Mouse (Mus musculus) frontal cortex, adult 2 months (tissue): ENCODE data around the gene Mndal. TPM values are rescaled to one million over a fixed set of nuclear protein-coding genes. Genes with fewer than 3 reads are reported as not detected.
"Not testable (repeated sequence)": the region's sequence is repeated elsewhere in the genome, so short reads cannot be mapped to it uniquely, and the experiment has no call there.

Experiments used
- DNase-seq, 2 experiments: peaks; one replicate each; pipeline ENCODE4 v3.0.0; 2022; ENCODE audit warnings: low spot score in 1 of 2; ENCODE audit errors: extremely low spot score in 1 of 2
- polyA plus RNA-seq: library from polyadenylated mRNA; depleted of rRNA; stranded (reverse); fragments of >200 nt; gene quantifications from 2 replicates; pipeline ENCODE4 v1.2.3, GENCODE M21; 2012

Mndal gene
- polyA plus RNA-seq, 1 experiment: 1.6 TPM

DNA sequence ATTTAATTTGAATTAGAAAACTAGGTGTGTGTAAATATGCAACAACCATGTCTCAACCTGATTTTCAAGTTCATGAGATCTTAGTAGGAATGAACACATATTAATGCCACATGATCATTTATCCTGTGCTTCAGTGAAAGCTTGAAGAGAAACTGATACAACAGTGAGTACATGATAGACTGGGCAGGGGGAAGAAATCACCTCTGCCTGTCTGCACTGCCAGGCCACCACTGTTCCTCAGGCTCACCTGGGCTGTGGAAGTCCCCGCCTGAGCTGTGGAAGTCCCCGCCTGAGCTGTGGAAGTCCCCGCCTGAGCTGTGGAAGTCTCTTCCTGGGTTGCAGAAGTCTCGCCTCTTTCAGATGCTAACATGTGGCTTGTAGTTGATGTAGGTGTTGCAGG lies 36.4 kb downstream of the Mndal start:
- not testable (repeated sequence) for DNase-seq

DNA sequence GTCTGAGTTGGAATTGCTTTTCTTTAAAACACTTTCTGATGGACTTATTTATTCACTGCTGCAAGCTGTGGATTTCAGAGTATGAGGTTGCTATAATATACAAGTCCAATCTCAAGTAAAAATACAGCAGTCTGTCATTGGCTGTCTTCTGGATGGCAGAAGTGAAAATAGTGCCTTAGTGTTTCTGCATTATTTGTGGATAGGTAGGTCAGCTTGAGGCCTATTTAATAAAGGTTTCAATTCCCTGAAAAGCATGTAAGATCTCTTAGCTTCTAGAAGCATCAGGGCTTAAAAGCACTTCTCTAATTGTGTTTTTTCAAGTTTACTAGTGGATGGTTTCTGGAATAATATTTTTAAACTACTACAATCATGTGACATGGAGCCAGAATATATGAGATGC lies 52.5 kb downstream of the Mndal start:
- not testable (repeated sequence) for DNase-seq

DNA sequence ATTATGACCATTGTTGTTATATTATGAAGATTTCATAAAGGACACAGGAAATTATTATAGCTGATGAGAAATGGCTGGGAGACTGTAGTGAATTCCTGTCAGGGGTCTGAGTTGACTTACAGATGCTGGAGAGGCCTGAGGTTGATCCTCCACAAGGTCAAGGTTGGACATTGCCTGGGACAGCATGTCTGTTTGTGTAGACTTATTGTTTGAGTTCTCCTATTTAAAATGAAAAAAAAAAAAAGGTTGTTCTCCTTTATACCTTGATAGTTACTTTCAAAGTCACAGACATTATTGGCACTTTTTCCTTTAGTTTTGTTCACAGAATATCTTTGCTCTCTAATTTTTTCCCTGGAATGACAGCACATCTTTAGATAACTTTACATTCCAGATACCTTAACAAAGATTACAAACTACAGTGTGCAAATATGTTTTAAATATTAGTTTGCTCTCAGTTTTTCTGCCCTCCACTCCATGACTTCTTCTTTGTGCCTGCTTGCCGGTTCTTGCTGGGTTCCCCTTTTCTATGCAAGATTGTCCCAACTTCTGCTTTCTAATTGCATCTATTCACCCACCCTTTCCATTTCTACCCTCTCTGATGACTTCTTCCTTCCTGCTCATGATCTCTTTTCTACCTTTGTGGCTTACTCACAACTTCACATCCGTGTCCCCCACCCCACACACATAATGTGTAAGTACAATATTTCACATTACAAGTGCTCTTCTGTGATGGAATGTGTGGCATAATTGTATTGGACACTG lies 55.1 kb downstream of the Mndal start:
- not testable (repeated sequence) for DNase-seq

DNA sequence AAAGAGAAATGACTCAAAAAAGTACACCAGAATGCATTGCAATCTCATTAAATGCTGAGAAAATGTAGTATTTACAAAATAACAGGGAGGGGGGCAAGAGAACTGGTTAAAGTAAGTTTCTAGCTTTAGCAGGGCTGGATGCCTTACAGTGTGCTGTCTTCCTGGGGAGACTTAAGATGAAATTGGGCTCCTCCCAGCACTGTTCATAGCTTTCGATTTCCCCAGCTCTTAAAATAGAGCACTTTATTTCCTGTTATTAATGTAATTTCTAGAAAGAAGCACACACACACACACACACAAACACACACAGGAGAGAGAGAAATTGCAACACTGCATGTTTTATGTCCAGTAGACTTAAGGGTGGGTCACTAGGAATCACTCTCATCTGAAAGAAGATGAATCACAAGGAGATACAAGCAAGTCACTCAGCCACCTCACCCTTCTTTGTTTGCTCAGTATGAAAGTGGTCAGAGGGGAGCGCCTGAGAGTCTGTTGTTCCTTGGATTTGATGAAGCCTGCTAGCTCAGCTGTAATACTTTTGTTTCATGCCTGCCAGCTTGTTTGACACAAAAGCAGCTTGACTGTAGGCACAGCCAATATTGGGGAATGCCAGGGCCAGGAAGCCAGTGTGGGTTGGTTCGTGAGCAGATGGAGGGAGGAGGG lies 62.2 kb downstream of the Mndal start:
- peak in 1 of 2 experiments; percentile 3 for DNase-seq

DNA sequence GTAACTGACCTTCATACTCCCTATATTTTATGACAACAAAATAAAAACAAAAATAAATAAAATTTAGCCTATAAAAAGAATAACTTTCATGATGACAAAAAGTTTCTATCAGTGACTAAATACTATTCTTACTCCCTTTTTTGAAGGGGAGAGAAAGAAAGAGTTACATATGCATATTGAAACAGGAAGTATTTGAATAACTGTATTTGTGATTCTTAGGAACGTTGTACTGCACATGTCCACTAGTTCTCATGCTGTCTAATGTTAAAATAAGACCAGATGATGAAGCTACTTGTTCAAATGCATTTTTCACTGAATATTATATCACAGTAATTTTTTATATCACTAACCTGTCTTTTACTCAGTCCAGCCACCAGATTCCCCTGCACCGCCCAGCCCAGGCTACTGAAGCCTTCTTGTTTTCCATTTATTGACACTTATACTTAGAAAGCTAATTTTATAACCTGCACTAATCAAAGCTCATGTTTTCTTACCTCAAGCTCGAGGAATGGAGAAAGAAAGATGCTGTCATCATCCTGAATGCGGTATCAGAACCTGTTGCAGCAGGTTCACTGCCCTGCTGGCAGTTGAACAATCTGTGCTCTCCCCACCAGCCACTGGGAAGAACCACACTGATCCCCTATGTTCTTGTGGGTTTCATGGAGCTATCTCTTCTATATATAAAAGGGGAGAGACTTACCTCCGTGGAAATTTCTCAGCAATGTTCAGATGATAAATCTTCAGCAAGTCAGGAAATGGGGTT lies 62.9 kb downstream of the Mndal start:
- not testable (repeated sequence) for DNase-seq

DNA sequence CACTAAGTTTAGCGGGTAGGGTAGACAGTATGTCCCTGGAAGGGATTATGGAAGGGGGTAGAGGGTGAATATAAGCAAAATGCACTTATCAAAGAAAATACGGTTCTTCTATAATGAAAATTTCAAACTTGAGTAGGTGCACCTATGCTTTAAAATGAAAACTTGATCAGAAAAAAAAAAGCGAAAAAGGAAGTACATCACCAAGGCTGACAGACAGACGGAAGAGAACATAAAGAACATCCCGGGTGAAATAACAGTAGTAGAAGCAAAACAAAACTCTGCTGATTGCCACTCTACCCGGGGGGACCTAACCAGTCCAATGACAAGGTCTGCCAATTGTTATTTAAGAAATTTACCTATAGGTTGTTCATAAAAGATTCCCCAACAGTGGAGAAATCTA lies 64.0 kb downstream of the Mndal start:
- not testable (repeated sequence) for DNase-seq

DNA sequence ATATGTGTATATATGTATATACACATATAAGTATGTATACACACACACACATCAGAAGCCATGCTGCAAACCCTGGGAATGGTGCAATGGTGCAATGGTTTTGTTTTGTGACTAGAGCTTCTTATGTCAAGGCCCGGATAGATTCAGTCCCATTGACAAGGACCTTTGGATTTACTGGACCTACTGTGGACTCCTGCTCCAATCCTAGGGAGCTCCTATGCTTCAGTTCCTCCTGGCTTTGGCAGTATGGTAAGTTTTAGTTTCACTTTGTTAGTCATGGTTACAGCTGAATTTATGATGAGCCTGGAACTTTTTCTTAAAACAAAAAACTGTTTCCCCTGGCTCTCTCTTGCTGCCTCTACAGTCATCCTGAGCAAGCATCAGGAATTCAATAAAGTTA lies 65.2 kb downstream of the Mndal start:
- DNase-seq: not testable (repeated sequence)

DNA sequence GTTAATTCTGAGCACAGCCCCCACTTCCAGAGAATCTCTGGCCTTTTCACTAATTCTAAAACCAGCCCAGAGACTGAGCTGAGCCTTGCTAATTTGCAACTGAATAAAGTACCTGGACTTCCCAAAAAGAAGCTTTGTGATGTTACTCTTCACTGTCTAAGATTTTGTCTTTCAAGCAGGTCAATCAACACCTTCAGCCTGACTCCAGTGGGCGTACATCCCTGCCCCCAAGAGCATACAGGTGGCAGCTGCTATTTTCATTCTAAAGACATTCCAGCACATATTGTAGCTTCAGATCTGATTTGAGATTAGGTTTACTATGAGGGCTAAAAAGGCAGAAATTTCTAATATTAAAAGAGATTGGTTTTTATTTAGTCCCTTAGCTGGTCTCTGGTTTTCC lies 73.7 kb downstream of the Mndal start:
- DNase-seq: not testable (repeated sequence)

DNA sequence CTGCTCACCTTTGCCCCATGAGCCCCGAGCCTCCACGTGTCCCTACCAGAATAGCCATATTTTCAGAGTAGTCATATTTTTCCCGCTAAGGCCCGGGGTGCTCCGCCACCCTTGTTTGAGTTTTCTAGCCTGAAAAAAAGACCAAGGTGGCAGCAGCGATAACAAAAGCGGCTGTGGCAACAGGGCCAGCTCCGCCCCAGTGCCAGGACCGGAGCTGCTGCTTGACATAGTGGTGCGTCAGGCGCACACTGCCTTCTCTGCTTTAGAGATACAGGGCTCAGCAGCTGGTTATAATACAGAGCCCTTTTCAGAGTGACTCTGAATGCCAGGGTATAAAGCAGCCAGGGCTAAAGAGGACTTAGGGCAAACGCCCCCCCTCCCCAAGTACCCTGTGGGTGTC lies 75.8 kb downstream of the Mndal start:
- no peak for DNase-seq

DNA sequence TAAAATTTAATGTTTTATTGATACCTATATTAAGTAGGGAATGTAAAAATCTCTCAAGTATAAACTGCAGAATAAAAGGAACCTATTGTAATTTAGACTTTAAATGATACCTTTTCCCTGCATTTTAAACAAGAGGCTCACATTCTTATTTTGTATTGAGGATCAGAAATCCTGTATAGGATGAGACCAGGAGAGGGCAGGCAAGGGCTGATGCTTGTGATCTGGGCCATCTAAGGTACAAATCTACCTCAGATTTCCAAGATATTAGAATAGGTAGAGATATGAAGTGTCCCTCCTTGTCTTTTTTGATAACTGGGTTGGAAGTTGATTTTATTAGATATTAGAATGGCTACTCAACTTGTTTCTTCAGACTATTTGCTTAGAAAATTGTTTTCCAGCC lies 88.6 kb downstream of the Mndal start:
- peak in 1 of 2 experiments; percentile 52 for DNase-seq

DNA sequence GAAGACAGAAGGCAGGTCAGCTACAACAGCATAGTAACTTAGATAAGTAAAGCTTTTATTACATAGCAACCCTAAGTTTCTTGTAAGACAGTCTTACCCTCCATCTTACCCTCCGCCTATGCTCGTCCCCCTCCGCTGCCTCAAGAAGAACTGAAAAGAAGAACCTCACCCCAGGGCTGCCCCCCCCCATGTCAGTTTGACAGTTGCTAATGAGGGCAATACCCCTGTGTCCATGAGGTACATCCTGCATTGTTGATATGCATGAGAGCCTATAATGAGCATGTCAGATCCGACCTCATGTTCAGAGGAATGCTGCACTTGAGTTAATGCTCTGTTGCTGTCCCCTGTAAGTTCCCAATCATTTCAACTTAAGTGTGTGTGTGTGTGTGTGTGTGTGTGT lies 89.4 kb downstream of the Mndal start:
- not testable (repeated sequence) for DNase-seq

DNA sequence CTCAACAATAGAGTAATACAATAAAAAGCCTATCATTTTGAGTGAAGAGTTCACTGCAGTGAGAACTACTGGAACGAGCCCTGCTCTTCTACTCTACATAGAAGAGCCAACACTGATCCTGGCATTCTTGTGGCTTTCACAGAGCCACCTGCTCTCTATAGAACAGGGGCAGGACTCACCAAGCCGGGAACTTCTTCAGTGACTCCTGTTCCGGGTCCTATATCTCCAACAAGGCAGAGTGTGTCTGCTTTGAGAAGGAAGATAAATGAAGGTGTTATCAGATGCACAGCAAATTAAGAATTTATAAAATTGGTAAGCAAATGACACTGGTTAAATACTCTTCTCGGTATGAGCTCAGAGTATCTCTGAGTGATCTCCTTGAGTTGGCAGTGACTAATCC lies 96.1 kb downstream of the Mndal start:
- DNase-seq: not testable (repeated sequence)

DNA sequence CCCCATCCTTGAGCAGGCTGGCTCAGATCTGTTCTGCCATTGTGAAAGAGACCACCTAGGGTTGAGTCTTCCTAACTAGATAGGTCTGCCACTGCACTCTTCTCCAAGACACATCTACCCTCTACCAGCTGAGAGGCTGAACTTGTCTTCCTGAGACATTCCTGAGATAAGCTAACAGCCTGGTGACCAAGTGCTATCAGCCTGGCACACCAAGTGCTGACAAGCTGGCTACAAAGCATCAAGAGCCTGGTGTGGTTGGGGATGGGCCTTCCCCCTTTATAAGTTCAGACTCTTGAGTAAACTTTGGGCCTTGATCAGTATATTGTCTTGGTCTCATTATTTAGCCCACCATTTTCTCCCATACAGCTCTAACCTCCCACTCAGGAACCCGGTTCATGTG lies 97.5 kb downstream of the Mndal start:
- no peak for DNase-seq

DNA sequence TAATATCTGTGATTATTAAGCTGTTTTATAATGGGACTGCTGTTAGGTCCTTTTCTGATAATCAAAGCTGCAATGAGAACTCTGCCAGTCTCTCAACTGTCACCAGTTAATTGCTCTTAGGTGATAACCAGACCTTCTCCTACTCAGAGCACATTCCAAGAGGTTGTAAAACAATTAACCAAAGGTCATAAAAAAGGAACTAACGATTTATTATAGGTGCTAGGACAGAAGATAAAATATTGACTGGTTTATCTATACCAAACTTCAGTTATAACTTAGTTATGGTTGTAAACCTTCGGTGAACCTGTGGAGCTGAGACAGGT lies 120.8 kb downstream of the Mndal start:
- DNase-seq: not testable (repeated sequence)

DNA sequence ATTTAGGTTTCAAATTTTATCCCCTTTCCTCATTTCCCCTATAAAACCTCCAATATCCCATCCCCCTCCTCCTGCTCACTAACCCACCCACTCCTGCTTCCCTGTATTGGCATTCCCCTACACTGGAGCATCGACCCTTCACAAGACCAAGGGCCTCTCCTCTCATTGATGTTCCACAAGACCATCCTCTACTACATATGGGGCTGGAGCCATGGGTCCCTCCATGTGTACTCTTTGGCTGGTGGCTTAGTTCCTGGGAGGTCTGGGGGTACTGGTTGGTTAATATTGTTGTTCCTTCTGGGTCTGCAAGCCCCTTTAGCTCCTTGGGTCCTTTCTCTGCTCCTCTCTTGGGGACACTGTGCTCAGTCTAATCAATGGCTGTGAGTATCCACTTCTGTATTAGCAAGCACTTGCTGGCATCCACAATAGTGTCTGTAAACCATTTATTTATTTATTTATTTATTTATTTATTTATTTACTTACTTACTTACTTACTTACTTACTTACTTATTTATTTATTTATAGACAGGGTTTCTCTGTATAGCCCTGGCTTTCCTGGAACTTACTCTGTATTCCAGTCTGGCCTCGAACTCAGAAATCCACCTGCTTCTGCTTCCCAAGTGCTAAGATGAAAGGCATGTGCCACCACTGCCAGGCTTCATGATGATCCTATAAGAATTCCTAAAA lies 121.4 kb downstream of the Mndal start:
- DNase-seq: not testable (repeated sequence)

DNA sequence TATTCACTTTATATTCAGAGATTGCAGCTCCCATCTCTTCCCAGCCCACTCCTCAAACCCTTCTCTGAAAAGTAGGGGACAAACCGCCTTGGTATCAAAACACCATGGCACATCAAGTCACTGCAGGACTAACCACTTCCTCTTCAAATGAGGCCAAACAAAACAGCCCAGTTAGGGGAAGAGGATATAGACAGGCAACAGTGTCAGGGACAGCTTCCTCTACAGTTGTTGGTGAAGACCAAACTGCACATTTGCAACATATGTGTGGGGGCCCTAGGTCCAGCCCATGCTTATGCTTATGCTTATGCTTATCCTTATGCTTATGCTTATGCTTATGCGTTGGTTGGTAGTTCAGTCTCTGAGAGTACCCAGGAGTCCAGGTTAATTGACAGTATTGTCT lies 133.0 kb downstream of the Mndal start:
- not testable (repeated sequence) for DNase-seq

DNA sequence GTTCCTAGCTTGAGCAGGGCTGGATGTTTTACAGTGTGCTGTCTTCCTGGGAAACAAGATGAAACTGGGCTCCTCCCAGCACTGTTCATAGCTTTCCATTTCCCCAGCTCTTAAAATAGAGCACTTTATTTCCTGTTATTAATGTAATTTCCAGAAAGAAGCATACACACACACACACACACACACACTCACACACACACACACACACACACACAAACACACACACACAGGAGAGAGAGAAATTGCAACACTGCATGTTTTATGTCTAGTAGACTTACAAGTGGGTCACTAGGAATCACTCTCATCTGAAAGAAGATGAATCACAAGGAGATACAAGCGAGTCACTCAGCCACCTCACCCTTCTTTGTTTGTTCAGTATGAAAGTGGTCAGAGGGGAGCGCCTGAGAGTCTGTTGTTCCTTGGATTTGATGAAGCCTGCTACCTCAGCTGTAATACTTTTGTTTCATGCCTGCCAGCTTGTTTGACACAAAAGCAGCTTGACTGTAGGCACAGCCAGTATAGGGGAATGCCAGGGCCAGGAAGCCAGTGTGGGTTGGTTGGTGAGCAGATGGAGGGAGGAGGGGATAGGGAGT lies 139.5 kb downstream of the Mndal start:
- peak in 1 of 2 experiments; percentile 3 for DNase-seq

DNA sequence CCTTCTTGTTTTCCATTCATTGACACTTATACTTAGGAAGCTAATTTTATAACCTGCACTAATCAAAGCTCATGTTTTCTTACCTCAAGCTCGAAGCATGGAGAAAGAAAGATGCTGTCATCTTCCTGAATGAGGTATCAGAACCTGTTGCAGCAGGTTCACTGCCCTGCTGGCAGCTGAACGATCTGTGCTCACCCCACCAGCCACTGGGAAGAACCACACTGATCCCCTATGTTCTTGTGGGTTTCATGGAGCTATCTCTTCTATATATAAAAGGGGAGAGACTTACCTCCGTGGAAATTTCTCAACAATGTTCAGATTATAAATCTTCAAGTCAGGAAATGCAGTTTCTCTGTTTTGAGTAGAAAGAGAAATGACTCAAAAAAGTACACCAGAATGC lies 140.1 kb downstream of the Mndal start:
- not testable (repeated sequence) for DNase-seq

DNA sequence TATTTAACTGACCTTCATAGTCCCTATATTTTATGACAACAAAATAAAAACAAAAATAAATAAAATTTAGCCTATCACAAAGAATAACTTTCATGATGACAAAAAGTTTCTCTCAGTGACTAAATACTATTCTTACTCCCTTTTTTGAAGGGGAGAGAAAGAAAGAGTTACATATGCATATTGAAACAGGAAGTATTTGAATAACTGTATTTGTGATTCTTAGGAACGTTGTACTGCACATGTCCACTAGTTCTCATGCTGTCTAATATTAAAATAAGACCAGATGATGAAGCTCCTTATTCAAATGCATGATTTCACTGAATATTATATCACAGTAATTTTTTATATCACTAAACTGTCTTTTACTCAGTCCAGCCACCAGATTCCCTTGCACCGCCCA lies 140.5 kb downstream of the Mndal start:
- DNase-seq: not testable (repeated sequence)
